ENCODE assay signal across 33 mouse cellular contexts in the genomic region with DNA sequence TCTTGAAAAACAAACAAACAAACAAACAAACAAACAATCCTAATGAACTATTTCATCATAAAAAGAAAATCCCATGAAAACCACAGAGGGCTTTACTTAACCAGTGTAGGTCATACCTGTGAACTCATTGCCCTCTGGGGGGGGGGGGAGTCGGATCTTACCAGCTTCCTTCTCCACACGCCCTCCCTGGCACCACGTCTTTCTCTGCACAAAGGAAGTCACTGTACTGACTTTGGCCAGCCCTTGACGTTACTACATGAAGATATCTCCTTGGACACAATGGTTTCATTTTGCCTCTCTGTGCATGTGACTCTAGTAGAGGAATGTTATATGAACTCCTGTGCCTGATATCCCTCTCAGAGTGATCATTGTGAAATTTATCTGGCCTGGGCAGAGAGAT. TPM values are rescaled to one million over a fixed set of nuclear protein-coding genes. Genes with fewer than 3 reads are reported as not detected.
DNase-seq lines count a peak whose midpoint lies in the region; ATAC-seq and TF ChIP-seq lines count a peak whose summit lies in the region.
"Had no signal": no experiment of that assay in that cellular context is flagged by ENCODE, and none has a peak within 500 bp of the region (broad histone marks: within the 10 kb centered on the region; RNA-seq: fewer than 3 reads in every experiment).

No protein-coding gene starts in this region.

- TF ChIP-seq CTCF in hindbrain, postnatal 0 days (IDR thresholded peaks at IDR 0.05; ENCODE audit: low read depth) = no peak

- no peaks in the 10 kb centered on the region for H3K36me3 ChIP-seq in embryonic facial prominence, embryonic 14.5 days (ENCODE audit: control insufficient read depth, insufficient read depth, low read length)
- no peaks in the 10 kb centered on the region for H3K36me3 ChIP-seq in embryonic facial prominence, embryonic 10.5 days (replicated peaks)
- no peaks in the 10 kb centered on the region for H3K36me3 ChIP-seq in hindbrain, postnatal 0 days (ENCODE audit: insufficient read depth, low read length)
- H3K36me3 ChIP-seq: embryonic facial prominence, embryonic 12.5 days; forebrain, embryonic 10.5 days; G1E; hindbrain, embryonic 10.5 days; hindbrain, embryonic 13.5 days had no signal

- H3K27me3 ChIP-seq in embryonic facial prominence, embryonic 14.5 days (replicated peaks; ENCODE audit: control insufficient read depth, insufficient read depth, low read length) = peaks cover 23% of the 10 kb centered on the region
- peaks cover 40% of the 10 kb centered on the region for H3K27me3 ChIP-seq in embryonic facial prominence, embryonic 10.5 days (replicated peaks; ENCODE audit: low read depth, poor library complexity, severe bottlenecking)
- peaks cover 22% of the 10 kb centered on the region; the same call in 1 of the 2 replicates for H3K27me3 ChIP-seq in hindbrain, postnatal 0 days (ENCODE audit: insufficient read depth, low read length)

- peak; percentile 11 for DNase-seq in embryonic facial prominence, embryonic 14.5 days (ENCODE audit: low spot score)
- no peak for DNase-seq in embryonic facial prominence, embryonic 10.5 days (ENCODE audit: low spot score)
- peak; percentile 5 for DNase-seq in brain, adult 2 months (ENCODE audit: low read depth, low spot score)
- peak; percentile 67 for DNase-seq in testis, postnatal 10 days (ENCODE audit: low spot score)
- no peak for DNase-seq in hindbrain, postnatal 0 days (ENCODE audit: low spot score)
- DNase-seq in adipocyte (ENCODE audit: low spot score) = no peak
- DNase-seq: adrenal gland, adult 8-10 months; adrenal gland, postnatal 25 days; B cell, adult 2 months; cerebellum, adult 18-20 months; cerebellum, adult 9-10 months; cerebellum, postnatal 14 days; gastrocnemius, postnatal 10 days; gastrocnemius, postnatal 36 days; heart, adult 11 months had no signal

- H3K9me3 ChIP-seq in embryonic facial prominence, embryonic 14.5 days (ENCODE audit: control insufficient read depth, low read length) = no peaks in the 10 kb centered on the region
- no peaks in the 10 kb centered on the region for H3K9me3 ChIP-seq in embryonic facial prominence, embryonic 10.5 days
- H3K9me3 ChIP-seq in hindbrain, postnatal 0 days (ENCODE audit: low read length) = no peaks in the 10 kb centered on the region
- H3K9me3 ChIP-seq: embryonic facial prominence, embryonic 12.5 days; forebrain, embryonic 10.5 days; forebrain, embryonic 13.5 days; G1E; hindbrain, embryonic 10.5 days; hindbrain, embryonic 13.5 days had no signal

- H3K4me1 ChIP-seq in embryonic facial prominence, embryonic 14.5 days (ENCODE audit: control insufficient read depth, insufficient read depth, low read length) = no peaks in the 10 kb centered on the region
- H3K4me1 ChIP-seq in embryonic facial prominence, embryonic 10.5 days = peaks cover 27% of the 10 kb centered on the region
- H3K4me1 ChIP-seq in hindbrain, postnatal 0 days (ENCODE audit: insufficient read depth, low read length) = 0 out of 2 replicates have a peak, but pooled peaks cover 4% of the 10 kb centered on the region

- no peak overlapping the region for H3K27ac ChIP-seq in embryonic facial prominence, embryonic 14.5 days (replicated peaks; ENCODE audit: low read depth, low read length)
- no peak overlapping the region for H3K27ac ChIP-seq in embryonic facial prominence, embryonic 10.5 days (replicated peaks)
- H3K27ac ChIP-seq in hindbrain, postnatal 0 days = no peak overlapping the region
- H3K27ac ChIP-seq: embryonic facial prominence, embryonic 12.5 days; forebrain, embryonic 10.5 days; forebrain, embryonic 13.5 days; hindbrain, embryonic 10.5 days; hindbrain, embryonic 13.5 days had no signal

- no peak overlapping the region for H3K4me3 ChIP-seq in embryonic facial prominence, embryonic 14.5 days (ENCODE audit: low read depth, low read length)
- no peak overlapping the region for H3K4me3 ChIP-seq in embryonic facial prominence, embryonic 10.5 days
- no peak overlapping the region for H3K4me3 ChIP-seq in hindbrain, postnatal 0 days (ENCODE audit: low read length)
- H3K4me3 ChIP-seq: embryonic facial prominence, embryonic 12.5 days; erythroblast, embryonic 14.5 days; forebrain, embryonic 10.5 days; forebrain, embryonic 13.5 days; hindbrain, embryonic 10.5 days; hindbrain, embryonic 13.5 days had no signal

- ATAC-seq in embryonic facial prominence, embryonic 14.5 days (ENCODE audit: low read depth) = no peak
- ATAC-seq in hindbrain, postnatal 0 days = no peak
- ATAC-seq: forebrain, embryonic 13.5 days; forebrain, embryonic 16.5 days; hindbrain, embryonic 16.5 days; inflammation-experienced regulatory T-cells, adult 6 months; intestine, embryonic 16.5 days had no signal

- no peak overlapping the region for H3K9ac ChIP-seq in embryonic facial prominence, embryonic 14.5 days (ENCODE audit: low read depth, low read length)
- H3K9ac ChIP-seq in hindbrain, postnatal 0 days (replicated peaks; ENCODE audit: low read length) = no peak overlapping the region
- H3K9ac ChIP-seq: embryonic facial prominence, embryonic 12.5 days; forebrain, embryonic 13.5 days; hindbrain, embryonic 13.5 days had no signal

- no peak overlapping the region for H3K4me2 ChIP-seq in embryonic facial prominence, embryonic 14.5 days (ENCODE audit: low read depth, low read length)
- H3K4me2 ChIP-seq in hindbrain, postnatal 0 days (ENCODE audit: low read depth, low read length) = no peak overlapping the region
- H3K4me2 ChIP-seq: embryonic facial prominence, embryonic 12.5 days; forebrain, embryonic 13.5 days; heart, embryonic 11.5 days; hindbrain, embryonic 13.5 days had no signal

- WGBS in embryonic facial prominence, embryonic 14.5 days = 43% methylated on average over 4 of the region's 4 CpGs
- WGBS in embryonic facial prominence, embryonic 10.5 days = 56% methylated on average over 4 of the region's 4 CpGs
- WGBS in hindbrain, postnatal 0 days = 62% methylated on average over 4 of the region's 4 CpGs

RNA-seq across cellular contexts. Expression of gene Acp7, which starts 3.0 kb away (rescaled TPM):
- polyA plus RNA-seq in embryonic facial prominence, embryonic 14.5 days (2014; fragmentation: Nextera tagmentation; extraction: Ambion mirVana) = 0.10 and 0.40 TPM in 2 replicates
- not detected in 2 replicates for polyA plus RNA-seq in embryonic facial prominence, embryonic 10.5 days (2016; fragmentation: Nextera tagmentation; extraction: Ambion mirVana)
- total RNA-seq in hindbrain, postnatal 0 days (2014; rRNA removed) = 0.25 and 1.2 TPM in 2 replicates
- polyA plus RNA-seq in hindbrain, postnatal 0 days (2015; fragmentation: Nextera tagmentation; extraction: Ambion mirVana) = 0.28 and 0.56 TPM in 2 replicates
- total RNA-seq: adrenal gland, adult 8-10 months; adrenal gland, postnatal 25 days; CH12.LX; gastrocnemius, adult 18-20 months; gastrocnemius, postnatal 10 days; gastrocnemius, postnatal 36 days; heart, adult 8-10 months; heart, postnatal 25 days had no signal
- polyA plus RNA-seq: erythroblast, embryonic 14.5 days; forebrain, embryonic 10.5 days; forebrain, embryonic 13.5 days; forebrain, embryonic 16.5 days; G1E; heart, embryonic 11.5 days; heart, embryonic 14.5 days; heart, postnatal 0 days; hindbrain, embryonic 10.5 days; hindbrain, embryonic 13.5 days; inflammation-experienced regulatory T-cells, adult 6 months; intestine, embryonic 16.5 days had no signal

RNA-seq across cellular contexts. Expression of gene Pak4, which starts 36.1 kb away (rescaled TPM):
- 20.7 and 23.5 TPM in 2 replicates for polyA plus RNA-seq in embryonic facial prominence, embryonic 14.5 days (2014; fragmentation: Nextera tagmentation; extraction: Ambion mirVana)
- polyA plus RNA-seq in embryonic facial prominence, embryonic 10.5 days (2016; fragmentation: Nextera tagmentation; extraction: Ambion mirVana) = 70.1 and 75.8 TPM in 2 replicates
- 14.8 and 20.3 TPM in 2 replicates for total RNA-seq in hindbrain, postnatal 0 days (2014; rRNA removed)
- polyA plus RNA-seq in hindbrain, postnatal 0 days (2015; fragmentation: Nextera tagmentation; extraction: Ambion mirVana) = 13.2 and 14.0 TPM in 2 replicates

RNA-seq across cellular contexts. Expression of gene Samd4b, which starts 36.2 kb away (rescaled TPM):
- polyA plus RNA-seq in embryonic facial prominence, embryonic 14.5 days (2014; fragmentation: Nextera tagmentation; extraction: Ambion mirVana) = 31.5 and 33.8 TPM in 2 replicates
- 36.0 and 38.9 TPM in 2 replicates for polyA plus RNA-seq in embryonic facial prominence, embryonic 10.5 days (2016; fragmentation: Nextera tagmentation; extraction: Ambion mirVana)
- 58.8 and 60.5 TPM in 2 replicates for total RNA-seq in hindbrain, postnatal 0 days (2014; rRNA removed)
- polyA plus RNA-seq in hindbrain, postnatal 0 days (2015; fragmentation: Nextera tagmentation; extraction: Ambion mirVana) = 17.7 and 19.7 TPM in 2 replicates

RNA-seq across cellular contexts. Expression of gene Fbxo27, which starts 58.5 kb away (rescaled TPM):
- 6.9 and 7.1 TPM in 2 replicates for polyA plus RNA-seq in embryonic facial prominence, embryonic 14.5 days (2014; fragmentation: Nextera tagmentation; extraction: Ambion mirVana)
- 7.8 TPM in 2 replicates for polyA plus RNA-seq in embryonic facial prominence, embryonic 10.5 days (2016; fragmentation: Nextera tagmentation; extraction: Ambion mirVana)
- 5.0 and 6.1 TPM in 2 replicates for total RNA-seq in hindbrain, postnatal 0 days (2014; rRNA removed)
- polyA plus RNA-seq in hindbrain, postnatal 0 days (2015; fragmentation: Nextera tagmentation; extraction: Ambion mirVana) = 9.0 and 10.2 TPM in 2 replicates
- total RNA-seq: CH12.LX, G1E had no signal
- polyA plus RNA-seq: erythroblast, embryonic 14.5 days; G1E had no signal

Comparison
In these comparisons a context has a peak if more than half of its experiments do, and no peak if none do; other contexts are left out.
1. DNase-seq: peak in embryonic facial prominence, embryonic 14.5 days (single experiment), brain, adult 2 months (single experiment) and testis, postnatal 10 days (single experiment); none in embryonic facial prominence, embryonic 10.5 days (single experiment), hindbrain, postnatal 0 days (single experiment) and adipocyte (single experiment).